Mouse (Mus musculus) c-Kit-positive CD71-positive TER-119-negative erythroid progenitor cells, embryonic 14.5 days (primary cell): ENCODE data around the gene Cdc42ep4.

ENCODE experiments used
- DNase-seq: peaks from one replicate; pipeline ENCODE4 v3.0.0-alpha.2; 2013; ENCODE audit warnings: low read depth

Cdc42ep4 gene

GRCm38 (mm10) chr11:113722405-113723090, 29.1 kb downstream of the Cdc42ep4 start:
- no peak for DNase-seq

GRCm38 (mm10) chr11:113717767-113718424, 33.8 kb downstream of the Cdc42ep4 start:
- no peak for DNase-seq

DNA sequence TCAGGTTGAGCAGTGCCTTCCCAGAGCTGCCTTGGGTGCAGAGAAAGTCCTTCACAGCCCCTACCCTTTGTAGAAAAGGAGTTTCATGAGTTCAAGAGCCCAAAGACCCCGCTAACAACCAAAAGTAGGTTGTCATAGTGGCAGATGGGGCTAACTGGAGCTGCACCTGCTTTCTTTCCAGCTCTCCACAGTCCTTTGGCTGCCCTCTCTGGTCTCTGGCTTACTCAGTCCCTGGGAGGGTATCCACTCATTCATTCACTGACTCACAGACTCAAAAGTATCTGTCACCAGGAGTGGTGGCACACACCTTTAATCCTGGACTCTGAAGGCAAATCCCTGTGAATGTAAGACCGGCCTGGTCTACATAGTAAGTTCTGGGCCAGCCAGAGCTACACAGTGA, 35.5 kb downstream of the Cdc42ep4 start:
- DNase-seq = no peak

DNA sequence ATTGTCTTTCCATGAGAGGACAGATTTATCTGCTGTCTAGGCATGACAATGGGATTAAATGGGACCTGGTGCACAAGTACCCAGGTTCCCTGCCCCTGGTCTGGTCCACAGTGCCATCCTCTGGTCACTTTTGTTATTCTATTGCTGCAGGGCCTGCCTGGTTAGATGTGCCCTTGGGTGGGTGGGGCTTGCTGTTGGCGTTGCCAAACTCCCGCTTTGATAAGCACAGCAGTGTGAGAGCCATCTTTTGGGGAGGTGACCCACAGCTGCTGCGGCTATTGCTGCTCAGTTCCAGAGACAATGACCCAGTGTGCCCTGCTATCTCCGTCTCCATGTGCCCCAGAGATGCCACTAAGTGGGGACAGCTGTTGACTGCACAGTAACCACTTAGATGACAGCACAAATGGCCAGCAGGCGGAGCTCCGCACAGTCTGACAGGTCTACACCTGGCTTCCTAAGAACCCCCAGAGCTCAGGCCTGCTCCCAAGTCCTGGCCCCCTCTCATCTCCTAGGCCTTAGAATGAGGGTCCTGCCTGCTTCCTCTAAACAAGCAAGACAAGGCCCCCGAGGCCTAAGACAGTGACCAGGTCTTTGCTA, 36.5 kb downstream of the Cdc42ep4 start:
- no peak for DNase-seq

- no peak for DNase-seq
Observed at GRCm38 (mm10) chr11:113711061-113711460, 40.6 kb downstream of the Cdc42ep4 start.

- no peak for DNase-seq
Observed at GRCm38 (mm10) chr11:113710257-113710777, 41.4 kb downstream of the Cdc42ep4 start.

GRCm38 (mm10) chr11:113709731-113710256, 41.9 kb downstream of the Cdc42ep4 start, which contains the start of gene Cpsf4l:
Gene Cpsf4l, minus strand, starts transcription at chr11:113710017.
- no peak for DNase-seq

- DNase-seq = no peak
Observed at GRCm38 (mm10) chr11:113709272-113709671, 42.4 kb downstream of the Cdc42ep4 start.

DNA sequence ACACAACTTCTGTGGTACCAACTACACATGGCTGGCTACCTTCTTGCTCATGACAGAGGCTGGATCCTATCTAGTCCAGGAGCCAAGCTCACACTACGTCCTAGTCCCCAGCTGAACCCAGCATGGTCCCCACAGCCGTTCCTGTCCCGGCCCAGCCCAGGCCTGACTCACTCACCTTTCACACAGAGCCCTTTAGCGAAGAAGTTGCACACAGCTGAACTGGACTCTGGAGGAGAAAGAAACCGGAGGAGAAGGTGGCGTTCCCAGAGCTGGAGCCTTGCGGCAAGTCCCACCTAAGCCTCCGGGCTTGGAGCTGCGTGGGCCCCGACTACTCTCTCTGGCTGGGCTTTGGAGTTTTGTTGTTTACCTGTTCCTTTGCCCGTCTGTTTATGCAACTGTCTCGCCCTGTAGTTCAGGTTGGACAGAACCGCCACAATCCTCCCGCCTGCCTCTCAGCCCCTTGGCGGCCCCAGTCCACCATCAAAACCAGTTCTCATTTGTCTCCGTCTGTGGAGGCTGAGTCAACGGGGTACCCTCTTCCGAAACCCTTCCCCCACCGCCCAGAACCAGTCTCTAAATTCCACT, 43.0 kb downstream of the Cdc42ep4 start:
- no peak for DNase-seq

DNA sequence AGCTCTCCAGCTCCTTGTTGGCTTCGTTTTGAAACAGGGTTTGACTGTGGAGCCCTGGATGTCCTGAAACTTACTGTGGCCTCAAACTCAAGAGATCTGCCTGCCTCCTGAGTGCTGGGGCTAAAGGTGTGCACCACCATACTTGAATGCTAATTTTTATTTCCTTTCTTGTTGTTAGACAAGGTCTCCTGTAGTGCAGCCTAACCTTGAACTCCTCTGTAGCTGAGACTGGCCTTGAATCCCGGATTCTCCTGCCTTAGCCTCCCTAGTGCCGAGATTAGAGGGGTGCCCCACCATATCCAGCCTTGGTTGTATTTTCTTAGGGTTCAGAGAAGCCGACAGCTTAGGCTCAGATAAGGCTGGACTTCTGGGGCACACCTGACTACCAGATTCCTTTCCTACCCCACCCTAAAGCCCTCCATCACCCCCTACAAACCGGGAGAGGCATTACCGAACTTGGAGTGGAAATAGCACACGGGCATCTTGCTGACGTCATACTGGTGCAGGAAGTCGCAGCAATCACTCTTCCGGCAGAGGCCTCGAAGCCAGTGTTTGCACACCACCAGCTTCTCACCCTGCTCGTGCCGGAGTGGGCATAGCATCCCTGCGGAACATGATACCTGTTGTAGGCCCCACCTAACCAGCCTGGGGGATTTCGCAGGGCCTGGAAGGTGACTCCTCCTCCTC, 45.6 kb downstream of the Cdc42ep4 start:
- no peak for DNase-seq

DNA sequence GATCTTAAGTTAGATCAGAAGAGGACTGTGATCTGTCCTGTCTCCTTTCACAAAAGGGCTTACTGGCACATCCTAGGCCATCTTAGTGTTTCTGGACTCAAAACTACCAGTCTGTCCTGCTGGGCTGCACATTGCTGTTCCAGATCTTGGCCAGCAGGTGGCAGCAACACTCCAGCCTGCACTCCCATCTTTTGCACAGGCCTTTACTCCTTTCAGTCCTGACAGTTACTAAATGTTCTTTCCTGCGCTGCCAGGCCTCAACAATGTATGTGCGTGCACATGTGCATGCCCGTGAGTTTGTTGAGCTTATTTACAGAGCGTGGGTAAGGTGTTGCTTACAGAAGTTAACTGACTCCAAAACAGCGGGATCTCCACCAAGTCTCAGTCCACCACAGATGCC, 47.9 kb downstream of the Cdc42ep4 start:
- peak; percentile 47 for DNase-seq

GRCm38 (mm10) chr11:113699643-113700042, 52.0 kb downstream of the Cdc42ep4 start:
- no peak for DNase-seq

DNA sequence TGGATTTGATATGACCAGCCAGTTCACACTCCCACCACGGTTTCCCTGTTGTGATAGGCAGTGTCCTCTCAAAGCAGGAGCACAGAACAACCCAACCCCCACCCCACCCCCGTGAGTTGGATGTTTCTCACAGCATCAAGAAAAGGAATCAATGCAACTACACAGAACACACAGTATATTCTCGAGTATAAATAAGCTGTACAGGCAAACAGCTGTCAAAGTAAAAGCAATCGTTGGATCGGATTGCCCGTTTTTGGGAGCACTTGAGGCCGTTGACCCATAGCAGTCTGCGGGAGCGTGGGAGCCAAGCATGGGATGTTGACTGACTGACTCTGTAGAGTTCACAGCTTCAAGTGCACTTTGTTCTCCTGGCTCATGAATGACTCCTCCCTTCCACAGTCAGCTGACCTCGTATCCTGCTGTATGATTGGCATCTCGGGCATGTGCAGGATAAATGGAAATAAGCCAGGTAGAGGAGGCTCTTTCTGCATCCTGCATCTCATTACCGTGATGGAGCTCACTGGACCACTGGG, 53.6 kb downstream of the Cdc42ep4 start:
- no peak for DNase-seq

- no peak for DNase-seq
Observed at GRCm38 (mm10) chr11:113697571-113697970, 54.1 kb downstream of the Cdc42ep4 start.

DNA sequence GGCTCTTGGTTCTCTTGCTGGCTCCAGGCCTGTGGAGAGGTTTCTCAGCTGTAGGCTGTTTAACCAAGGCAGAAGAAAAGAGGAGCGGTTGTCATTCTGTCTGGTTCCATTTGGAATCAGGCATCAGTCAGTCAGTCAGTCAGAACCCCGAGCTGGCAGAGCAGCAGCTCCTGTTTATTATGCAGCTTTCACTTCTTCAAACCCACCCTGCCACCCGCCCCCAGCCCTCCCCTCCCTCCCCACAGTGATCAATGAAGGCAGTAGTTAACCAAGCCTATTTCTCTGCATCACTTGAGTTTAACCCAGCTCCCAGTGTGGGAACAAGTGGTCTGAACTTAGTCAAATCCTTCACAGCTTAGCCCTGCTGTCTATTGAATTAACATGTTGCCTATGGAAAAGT, 59.8 kb downstream of the Cdc42ep4 start:
- DNase-seq = no peak

GRCm38 (mm10) chr11:113691318-113691717, 60.4 kb downstream of the Cdc42ep4 start:
- DNase-seq = no peak

DNA sequence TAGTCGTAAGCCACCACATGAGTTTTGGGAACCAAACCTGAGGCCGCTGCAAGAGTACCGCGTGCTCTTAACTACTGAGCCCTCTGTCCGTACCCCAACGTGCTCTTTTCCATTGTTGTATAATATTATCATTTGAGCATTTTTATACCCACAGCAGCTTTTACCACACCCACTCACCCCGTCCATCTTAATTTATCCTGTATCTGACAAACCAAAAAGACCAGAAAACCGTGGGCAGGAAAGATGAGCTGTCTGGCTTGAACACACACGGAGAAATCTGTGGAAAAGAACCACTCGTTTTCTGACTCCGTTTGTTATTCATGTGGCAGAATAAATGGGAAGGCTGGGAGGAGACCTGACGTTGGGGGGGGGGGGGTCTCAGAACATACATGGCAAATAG, 61.2 kb downstream of the Cdc42ep4 start:
- no peak for DNase-seq

- no peak for DNase-seq
Observed at GRCm38 (mm10) chr11:113687031-113687430, 64.7 kb downstream of the Cdc42ep4 start.

GRCm38 (mm10) chr11:113684707-113685426, 66.8 kb downstream of the Cdc42ep4 start:
- DNase-seq = peak; percentile 36

DNA sequence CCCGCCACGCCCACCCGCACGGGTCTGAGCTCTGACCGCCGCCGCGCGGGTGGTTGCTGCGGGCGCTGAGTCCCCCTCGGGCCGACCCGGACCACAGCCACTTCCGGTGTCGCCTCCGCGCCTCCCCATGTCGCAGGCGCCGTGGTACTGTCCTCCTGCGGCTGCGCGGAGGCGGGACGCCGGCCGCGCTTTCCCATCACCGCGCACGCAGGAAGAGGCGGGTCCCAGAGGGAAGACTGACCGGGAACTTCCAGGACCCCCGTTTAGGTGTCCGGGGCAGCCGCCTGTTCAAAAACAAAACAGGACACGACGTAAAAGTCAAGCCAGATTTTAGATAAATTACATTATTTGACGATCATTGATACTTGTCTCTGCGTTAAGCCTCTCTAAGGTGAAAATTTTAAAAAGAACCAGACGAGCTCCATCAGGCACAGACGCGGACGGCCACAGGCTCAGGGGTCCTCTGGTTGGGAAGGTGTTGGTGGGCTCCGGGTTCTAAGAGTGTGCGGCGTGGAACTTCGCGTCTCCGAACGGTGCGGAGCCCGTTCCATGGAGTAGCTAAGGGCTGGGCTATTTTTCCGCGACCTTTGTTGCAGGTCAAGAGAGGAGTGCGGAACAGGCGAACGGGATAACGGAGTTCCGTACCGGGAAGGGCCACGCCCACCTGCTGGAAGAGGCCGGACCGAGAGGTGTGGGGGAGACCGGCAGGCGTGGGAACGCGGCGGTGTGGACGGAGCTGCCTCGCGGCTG, 67.5 kb downstream of the Cdc42ep4 start, which contains the start of the genes Fam104a and D11Wsu47e:
TSS of gene Fam104a (minus strand) at position 199 of the 750 bp plus-strand sequence.
TSS of gene D11Wsu47e (plus strand) at position 456 of the 750 bp plus-strand sequence.
- peak; percentile 84 for DNase-seq
